Mouse (Mus musculus) kidney, postnatal 4 days (tissue): ENCODE measurements around the gene Parvg.
A peak's percentile ranks its signal among the peaks of the same experiment; 100 is the strongest.
"Not testable (repeated sequence)": the region's sequence is repeated elsewhere in the genome, so short reads cannot be mapped to it uniquely, and the experiment has no call there.

Experiments
- DNase-seq, 2 experiments: peaks; one replicate each; pipeline ENCODE4 v3.0.0; 2021; ENCODE audit warnings: mixed read lengths in 2 of 2

Gene Parvg

DNA sequence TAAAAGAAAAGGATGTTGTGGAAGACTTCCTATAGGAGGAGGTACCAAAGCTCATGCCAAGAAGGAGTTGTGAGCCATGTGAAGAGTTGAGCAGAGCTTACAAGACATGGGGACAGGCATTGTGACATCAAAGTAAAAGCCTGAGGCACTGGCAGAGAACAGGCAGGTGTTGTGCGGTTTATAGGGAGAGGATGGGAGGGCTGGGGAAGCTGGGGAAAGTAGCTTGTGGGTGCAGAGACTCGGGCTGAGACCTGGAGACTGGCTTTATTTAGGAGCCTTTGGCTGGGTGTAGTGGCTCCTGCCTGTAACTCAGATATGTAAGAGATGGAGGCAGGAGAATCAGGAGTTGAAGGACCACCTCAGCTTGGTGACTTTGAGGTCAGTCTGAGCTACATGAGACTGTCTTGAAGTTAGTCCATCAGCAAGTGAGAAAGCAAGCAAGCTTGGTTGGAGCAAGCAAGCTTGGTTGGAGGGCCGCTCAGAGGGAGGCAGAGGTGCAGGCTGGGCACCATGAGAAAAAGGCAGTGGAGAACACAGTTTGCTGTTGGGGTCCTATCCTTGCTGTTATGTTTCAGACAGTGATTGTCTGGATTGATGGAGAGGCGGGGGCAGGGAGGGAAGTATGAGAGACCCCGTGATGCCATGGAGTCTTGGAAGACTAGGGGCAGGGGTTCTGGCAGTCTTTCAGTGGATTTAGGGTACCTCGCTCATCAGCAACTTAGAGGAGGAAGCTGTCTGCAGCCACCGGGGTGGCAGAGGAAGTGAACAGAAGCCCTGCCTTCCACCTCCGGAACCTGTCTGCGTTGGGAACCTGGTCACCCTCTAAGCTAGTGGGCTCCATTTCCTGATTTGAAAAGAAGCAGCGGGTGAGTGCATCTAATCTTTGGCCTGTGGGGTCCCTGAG is at the start of gene Parvg:
Parvg (plus strand) TSS at position 61 of the 904 bp plus-strand sequence.
- DNase-seq = no peak

DNA sequence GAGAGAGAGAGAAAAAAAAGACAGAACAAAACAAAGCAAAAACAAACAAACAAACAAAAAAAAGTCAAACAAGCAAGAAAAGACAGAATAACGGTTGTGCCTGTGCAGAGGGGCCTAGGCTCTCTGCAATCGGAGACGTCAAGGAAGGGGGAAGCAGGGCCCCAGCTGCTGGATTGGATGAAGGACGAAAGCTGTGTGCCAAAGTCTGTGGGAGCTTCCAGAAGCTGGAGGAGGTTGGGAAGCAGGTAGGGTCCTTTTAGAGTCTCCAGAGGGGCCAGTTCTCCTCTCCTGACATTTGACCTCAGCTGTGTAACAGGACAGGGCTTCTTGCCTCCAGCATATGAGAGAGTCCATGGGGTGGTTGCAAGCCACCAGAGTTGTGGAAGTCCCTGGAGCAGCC is 47.8 kb upstream of the Parvg start:
- DNase-seq = no peak

DNA sequence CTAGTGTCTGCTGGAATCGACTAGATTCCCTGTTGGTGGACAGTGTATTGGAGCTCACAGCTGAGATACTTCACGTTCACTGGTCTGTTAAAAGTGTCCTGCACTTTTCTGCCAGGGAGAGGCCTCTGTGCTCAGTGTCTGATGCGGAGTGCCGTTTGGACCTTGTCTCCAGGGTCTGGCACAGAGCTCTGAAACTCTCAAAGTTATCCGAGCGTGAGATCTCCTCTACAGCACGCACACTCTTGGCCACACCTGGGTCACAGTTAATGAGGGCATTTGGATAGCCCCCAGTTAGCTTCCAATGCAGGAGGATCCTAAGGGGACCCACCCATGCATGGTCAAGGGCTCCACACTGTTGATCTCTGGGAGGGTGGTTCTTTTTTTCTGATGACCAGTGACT is 45.7 kb upstream of the Parvg start:
- peak in 1 of 2 experiments; percentile 53 for DNase-seq

DNA sequence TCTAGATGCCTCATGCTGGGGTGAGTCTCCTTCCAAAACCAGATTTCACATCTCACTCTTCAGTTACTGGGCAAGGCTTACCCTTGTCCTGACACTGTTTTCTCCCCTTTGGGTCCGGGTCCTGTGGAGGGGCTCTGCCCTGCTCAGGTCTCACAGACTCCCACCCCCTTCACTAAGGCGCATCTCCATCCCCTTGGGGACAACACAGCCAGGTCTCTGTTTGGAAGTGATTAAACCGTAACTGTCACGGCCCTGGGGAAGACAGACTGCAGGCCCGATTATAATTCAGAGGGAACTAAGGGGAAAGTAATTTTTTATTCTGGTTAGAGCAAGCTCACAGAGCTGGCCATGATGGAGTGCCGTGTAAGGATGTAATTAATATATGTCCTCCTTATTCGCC is 45.2 kb upstream of the Parvg start:
- DNase-seq = no peak

- no peak for DNase-seq
Measured at GRCm38 (mm10) chr15:84280309-84280708, 43.5 kb upstream of the Parvg start.

DNA sequence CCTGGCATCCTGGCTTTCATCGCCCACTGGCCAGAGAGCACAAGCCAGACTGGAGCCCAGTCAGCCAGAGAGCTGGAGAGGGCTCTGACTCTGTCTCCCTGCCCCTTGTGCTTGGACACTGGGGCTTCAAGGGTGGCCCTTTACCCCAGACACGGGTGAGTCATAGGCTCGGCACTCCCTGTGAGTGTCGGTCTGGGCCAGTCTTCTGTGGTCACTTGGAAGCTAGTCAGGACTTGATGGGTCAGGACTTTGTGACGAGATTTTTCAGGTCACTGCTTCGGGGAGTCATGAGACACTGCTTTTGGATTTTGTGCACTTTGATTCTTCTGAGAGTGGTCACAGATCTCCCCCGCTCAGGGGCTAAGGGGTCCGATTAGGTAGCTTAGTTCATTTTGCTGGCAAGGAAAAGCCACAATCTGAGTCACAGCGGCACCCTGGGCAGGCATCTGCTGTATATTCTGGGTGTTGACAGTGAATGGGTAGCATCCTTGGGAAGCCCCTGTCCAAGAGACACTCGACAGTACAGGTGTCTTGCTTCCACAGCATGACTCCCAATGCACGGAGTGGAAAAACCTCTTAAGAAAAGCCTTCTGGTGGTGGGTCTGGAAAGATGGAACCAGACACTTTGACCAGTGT is 43.0 kb upstream of the Parvg start:
- DNase-seq = no peak

DNA sequence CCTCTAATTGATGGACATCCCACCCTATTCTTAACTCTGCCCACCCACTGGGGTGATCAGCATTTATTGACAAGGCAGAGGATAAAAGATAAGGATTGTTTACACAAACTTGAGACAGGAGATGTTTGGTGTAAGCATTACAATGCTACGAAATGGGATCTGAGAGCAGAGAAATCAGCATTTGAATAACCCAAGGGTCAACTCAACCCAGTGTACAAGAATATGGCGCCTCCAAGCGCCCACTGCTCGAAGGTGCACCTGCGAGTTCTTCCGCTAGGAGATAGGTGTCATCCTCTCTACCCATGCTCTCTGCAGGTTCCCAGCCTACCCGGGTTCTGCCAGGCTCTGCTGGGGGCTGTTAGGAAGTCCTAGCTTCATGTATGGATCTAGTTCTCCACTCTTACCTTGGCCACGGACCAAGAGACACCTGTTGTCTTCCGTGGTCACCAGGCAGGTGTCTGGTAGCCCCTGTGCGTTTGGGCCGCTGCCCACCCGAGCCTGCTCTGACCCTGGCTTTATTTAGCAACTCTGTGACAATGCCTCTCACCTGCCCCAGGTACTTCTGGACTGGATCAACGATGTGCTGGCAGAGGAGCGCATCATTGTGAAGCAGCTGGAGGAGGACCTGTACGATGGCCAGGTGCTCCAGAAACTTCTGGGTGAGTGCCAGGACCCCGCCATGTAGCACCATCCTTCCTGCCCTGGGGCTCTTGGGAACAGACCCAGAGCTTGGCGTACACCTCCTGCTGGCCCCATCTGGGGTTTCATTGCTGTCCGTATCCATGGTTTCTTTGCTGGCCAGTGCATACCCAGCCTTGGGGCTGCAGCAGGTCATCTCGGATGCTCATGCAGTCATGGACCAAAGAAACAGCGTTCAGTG is 41.4 kb upstream of the Parvg start:
- DNase-seq = no peak

DNA sequence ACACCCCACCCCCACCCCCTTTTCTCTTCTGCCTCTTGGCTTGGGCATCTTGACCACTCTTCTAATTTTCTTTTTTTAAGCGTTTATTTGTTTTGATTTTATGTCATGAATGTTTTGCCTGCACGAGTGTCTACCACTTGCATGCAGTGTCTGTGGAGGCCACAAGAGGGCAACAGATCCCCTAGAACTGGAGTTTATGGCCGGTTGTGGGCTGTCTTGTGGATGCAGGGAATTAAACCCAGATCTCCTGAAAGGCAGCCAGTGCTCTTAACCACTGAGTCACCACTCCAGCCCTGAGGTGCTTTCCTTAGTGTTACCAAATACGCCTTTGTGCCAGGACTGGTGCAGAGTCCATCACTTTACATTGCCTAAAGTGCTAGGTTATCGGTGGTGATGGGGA is 39.8 kb upstream of the Parvg start:
- DNase-seq = peak; percentile 70 to 71

DNA sequence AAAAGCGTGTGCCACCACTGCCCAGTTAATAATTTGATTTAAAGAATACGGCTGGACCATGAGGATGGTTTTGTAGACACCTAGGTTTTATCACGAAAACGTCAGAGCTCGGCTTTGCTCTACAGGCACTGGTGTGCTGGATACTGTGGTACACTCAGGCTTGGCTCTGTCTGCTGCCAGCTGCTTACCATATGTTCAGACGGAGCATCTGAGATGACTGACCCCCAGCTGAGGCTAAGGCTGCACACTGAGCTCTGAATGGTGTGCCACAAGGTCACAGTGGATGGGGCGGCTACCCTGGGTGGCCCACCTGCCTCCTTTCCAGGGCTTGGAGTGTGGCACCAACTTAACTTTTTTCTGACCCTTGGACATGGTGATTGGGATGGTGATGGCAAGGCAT is 38.4 kb upstream of the Parvg start:
- DNase-seq = no peak

GRCm38 (mm10) chr15:84288953-84289352 is 34.9 kb upstream of the Parvg start:
- DNase-seq = not testable (repeated sequence)

GRCm38 (mm10) chr15:84291097-84291496 is 32.7 kb upstream of the Parvg start:
- no peak for DNase-seq

GRCm38 (mm10) chr15:84293590-84293989 is 30.2 kb upstream of the Parvg start:
- DNase-seq = no peak

DNA sequence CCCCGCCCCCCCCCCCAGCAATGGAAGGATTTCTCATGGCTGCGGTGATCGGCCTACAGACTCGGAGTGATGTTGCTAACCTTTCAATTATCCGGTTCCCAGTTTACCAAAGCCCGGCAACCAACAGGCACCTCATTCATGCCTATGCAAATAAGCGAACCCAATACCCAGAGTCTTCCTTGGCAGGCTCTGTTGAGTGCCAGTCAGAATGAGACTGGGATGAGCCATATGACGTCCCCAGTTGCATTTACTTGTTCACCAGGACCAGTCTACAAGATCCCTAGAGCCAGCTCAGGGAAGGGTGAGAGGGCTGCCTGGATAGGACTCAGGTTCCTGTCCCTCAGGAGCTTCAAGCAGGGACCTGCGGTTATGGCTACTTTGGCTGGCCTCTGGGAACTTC is 29.4 kb upstream of the Parvg start:
- no peak for DNase-seq

DNA sequence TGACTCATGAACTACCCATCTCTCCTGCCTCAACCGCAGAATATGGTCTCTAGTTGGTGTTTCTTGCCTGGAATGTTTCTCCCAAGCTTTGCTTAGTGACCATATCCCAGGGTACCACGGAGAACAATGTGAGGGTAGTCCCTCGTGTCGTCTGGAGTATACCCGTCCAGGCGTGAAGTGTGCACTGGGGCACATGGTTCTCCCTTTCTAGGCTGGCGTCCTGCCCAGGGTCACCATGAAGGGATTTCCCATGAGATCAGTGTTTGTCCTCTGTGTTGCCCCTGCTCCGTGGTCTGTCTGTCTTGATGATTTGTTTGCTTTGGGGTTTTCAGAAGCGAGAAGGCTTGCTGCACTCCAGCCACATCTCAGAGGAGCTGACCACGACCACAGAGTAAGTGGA is 28.6 kb upstream of the Parvg start:
- DNase-seq = peak; percentile 32 to 56

- no peak for DNase-seq
Measured at GRCm38 (mm10) chr15:84297454-84297853, 26.4 kb upstream of the Parvg start.

DNA sequence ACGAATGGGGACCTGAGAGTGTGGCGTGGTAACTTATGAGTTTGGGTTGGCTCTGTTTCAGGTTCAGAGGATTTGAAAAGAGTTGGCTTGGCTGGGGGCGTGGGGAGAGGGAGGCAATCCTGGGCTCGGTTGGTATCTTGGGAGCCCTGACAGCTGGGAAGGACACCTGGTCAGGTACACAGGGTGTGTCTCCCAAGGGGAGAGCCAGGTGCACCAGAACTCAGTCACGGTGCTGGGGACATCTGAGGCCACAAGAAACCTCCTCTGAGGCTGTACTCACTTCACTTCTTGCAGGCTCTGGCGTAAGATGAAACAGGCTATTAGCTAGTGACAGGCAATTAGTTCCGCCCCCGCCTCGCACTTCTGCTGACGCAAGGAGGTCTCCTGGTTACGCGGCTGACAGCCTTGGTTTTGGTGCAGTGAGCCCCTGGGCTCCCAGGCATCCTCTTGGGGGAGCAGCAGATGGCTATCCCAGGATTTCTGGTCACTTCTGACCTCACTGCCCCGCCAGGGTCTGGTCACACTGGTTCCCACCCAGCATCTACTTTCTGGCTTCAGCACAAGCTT is 24.9 kb upstream of the Parvg start:
- DNase-seq = peak; percentile 73 to 81

DNA sequence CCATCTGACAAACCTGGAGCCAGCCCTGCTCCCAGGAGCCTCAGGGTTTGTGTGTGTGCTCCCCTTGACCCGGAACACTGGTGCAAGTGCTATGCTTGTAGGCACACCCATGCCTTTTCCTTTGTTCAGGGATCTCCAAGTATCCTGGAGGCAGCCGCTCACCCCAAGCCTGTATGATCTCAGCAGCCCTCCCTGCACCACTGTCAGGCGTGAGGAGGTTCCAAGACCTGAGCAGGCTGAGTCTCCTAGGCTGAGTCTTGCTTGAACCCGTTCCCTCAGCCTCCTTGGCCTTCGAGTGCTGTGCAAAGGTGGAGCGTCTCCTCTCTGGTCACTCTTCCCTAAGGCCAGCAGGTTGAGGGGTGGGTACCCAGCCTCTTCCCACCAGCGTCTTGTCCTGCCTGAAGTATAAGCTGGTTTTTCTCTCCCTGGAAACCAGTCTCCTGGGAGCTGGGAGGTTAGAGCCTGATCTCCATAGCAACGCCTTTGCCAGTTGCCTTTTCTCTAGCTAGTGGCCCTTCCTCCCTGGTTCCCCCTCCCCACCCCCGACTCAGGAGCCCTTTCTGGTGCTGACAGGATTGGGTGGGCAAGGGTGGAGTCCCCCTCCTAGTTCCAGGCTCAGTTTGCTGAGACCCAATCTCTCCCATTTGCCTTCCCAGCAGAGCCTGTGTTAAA is 24.0 kb upstream of the Parvg start:
- DNase-seq = no peak

DNA sequence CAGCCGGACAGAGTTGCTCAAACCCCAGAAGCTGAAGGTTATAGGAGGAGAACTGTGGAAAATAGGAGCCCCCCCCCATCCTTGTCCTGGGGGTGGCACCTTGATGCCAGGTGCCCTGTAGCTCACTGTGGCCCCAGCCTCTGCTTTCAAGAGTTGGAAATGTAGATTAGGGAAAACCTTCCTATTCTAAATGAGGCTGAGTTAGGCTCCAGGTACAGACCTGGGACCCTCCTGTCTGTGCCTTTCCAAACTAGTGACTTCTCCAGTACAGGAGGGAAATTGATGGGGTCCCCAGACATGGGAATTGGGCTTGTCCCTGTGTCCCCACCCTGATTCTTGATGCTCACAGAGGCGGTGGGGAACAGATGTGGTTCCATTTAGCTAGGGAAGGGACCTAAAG is 23.2 kb upstream of the Parvg start:
- no peak for DNase-seq

DNA sequence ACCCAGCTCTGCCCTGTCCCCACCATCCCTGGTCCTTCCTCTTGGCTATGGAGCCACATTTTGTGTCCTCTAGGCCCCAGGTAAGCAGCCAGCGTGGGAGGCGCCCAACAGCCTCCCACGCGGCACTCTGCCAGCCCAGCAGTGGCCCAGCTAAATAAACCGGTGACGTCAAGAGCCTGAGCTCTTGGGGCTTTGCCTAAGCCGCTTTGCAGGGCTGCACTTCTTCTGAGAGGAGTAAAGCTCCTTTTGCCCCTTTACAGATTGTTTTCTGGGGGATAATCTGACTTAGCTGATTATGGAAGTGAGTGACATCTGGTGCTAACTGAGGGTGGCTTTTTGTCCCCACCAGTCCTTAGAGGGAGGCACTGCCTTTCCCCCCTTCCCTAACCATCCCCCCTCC is 22.8 kb upstream of the Parvg start:
- peak; percentile 65 to 75 for DNase-seq

DNA sequence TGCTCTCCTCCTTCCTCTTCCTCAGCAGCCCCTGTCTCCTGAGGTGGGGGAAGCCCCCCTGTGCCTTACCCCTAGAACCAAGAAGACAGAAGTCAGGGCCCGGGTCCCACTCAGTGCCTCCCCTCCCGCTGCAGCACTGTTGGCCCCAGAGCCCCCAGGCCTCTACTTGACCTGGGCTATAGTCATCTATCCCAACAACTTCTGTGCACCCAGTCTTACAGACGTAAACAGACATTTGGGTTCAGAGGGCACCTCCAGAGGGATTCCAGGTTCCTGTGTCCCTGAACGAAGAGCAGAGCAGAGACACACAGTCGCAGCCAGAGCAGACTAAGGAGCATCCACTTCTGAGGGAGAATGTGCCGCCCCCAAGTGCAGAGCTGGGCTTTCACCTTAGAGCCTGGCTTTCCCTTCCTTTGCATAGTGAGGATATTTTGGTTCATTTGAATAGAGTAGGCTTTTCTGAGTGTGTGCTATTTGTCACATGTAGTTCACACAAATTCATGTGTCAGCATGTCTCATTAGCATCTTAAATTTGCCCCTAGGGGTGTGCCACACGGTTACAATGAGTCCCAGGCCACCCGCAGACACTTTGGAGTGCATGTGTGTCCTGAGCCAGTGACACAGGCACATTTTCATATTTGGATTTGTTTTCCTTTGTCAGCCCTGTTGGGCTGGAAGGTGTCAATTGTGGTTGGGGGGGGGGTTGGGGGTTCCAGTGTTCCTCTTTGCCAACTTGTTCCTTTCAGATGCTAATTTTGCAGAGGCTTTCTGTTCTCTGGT is 22.0 kb upstream of the Parvg start:
- DNase-seq = no peak

- DNase-seq = no peak
Measured at GRCm38 (mm10) chr15:84303264-84303663, 20.6 kb upstream of the Parvg start.

DNA sequence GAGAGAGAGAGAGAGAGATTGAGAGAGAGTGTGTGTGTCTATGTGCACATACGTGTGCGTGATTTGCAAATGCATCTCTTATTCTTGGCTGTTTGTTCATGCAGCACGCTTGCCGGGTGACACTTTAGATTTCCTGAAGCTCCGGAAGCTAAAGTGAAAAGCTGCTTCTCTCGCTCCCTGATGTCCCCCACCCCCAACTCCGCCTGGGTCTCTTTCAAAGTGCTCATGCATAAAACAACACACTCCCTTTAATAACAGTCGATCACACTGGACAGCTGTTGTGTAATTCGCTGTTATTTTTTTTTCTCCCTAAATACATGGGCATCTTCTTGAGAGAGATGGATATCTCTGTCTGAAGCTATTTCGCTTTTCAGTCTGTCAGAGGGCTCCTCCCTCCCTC is 18.5 kb upstream of the Parvg start:
- peak in 1 of 2 experiments; percentile 47 for DNase-seq
